Mouse (Mus musculus) spleen, adult 2 months (tissue): Measurements from ENCODE around the gene Dnah7b.
"Not testable (repeated sequence)": the region's sequence is repeated elsewhere in the genome, so short reads cannot be mapped to it uniquely, and the experiment has no call there.

Experiments used
- CTCF ChIP-seq: fragments of 200-500 bp; IDR thresholded peaks from 2 replicates; pipeline ENCODE4 v1.5.1; 2011; ENCODE audit warnings: mild to moderate bottlenecking, inconsistent platforms; ENCODE audit not compliant: insufficient read depth, insufficient read length, insufficient replicate concordance; ENCODE audit errors: extremely low read depth
- POLR2A ChIP-seq: fragments of 200-500 bp; IDR thresholded peaks from 2 replicates; pipeline ENCODE4 v1.6.1; 2011; ENCODE audit warnings: low read depth, low read length, inconsistent platforms

DNA sequence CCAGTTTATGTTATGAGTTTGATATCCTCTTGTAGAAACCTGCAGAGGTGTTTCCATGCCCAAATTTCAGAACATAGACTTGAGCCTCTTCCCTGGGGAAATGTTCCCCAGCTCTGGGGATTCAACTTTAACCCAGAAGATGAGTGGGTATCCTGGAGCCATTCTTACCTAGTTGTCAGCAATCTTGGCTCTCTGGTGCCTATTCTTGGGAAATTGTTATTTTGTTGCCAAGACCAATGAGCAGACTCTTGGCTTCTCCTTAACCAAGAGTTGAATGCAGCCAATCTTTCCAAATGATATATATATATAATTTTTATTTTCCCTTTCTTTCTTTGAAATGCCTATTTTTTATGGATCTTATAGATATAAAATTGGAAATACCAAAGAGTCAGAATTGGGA lies 160.0 kb downstream of the Dnah7b start:
- TF ChIP-seq CTCF, POLR2A: not testable (repeated sequence)
